Mouse (Mus musculus) thymus, postnatal 0 days (tissue): ENCODE measurements at regions not wholly inside any gene's neighbourhood (a gene's known extent, or its start where the extent isn't known, plus 50 kb on each side); places are given as distances from the start of the nearest gene placed in this dataset.

Source experiments
- DNase-seq: peaks from one replicate; pipeline ENCODE4 v3.0.0-alpha.2; 2015; ENCODE audit warnings: low spot score

GRCm38 (mm10) chr2:12697209-12697608 lies 226.6 kb upstream of the Pter start:
- no peak for DNase-seq

DNA sequence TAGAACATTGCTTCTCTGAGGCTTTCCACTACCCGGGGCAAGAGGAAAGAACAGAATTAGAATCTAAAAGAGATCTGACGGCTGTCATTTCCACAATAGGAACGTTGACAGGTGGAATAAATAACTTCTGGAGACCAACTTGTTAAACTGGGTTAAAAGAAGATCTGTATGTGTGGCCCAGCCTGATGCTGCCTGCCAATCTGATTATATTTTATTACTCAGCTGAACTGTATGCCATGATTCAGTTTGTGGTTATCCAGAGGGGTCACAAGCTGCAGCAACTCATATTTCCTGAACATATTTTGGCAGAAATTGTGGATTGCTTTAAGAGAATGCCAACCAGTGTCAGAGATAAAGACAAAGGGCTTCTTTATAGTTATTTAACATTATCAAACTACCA lies 224.5 kb upstream of the Pter start:
- no peak for DNase-seq

GRCm38 (mm10) chr2:12707514-12707913 lies 216.3 kb upstream of the Pter start:
- no peak for DNase-seq

DNA sequence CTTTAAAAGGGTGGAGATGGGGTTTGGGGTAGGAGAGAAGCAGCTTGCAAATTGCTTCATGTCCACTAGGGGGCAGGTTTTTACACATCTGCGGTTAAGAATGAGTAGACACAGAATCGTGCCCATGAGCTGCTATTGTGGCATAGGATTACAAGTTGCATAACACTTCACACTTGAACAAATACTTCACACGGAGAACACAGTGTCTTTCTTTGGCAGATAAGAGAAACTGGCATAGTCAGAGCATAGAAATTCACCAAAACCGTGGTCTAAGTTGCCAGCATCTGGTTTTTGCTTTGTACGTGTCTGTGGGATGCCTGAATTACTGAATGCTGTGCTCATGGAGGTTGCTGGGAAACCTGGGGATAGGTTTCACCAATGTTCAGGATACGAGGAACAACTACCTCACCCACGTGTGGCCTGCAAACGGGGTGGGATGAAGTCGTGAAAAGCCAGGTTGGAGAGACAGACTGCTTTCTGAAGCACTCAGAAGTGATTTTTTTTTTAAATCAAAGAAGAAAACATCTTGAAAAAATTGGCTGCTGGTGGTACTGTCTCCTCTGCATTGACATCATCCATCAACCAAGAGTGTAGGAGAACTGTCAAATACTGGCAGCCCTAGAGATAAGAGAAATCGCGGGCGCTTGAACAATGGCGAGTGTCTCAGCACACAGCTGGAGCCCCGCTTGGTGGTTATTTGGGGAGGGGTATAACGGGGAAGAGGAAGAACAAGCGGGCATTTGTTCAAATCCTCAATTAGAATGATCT lies 214.5 kb upstream of the Pter start:
- DNase-seq: peak; percentile 43

GRCm38 (mm10) chr2:12709924-12710240 lies 214.0 kb upstream of the Pter start:
- DNase-seq: no peak

GRCm38 (mm10) chr2:12716124-12717012 lies 207.5 kb upstream of the Pter start:
- no peak for DNase-seq

DNA sequence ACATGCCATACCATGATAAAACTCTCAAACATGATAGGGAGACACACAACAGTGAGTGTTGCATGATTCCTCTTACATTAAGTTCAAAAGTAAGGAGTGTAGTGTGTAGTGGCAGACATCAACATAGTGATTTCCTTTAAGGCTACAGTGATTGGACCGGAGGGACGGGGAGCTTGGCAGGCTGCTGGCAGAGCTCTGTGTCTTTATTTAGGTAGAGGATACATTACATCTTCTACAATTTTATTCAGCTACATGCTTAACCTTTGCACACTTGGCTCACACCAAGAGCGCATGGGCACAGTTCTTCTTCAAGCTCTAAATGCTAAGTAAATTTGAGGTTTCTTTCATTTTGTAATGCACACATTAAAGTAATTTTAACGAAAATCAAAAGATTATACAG lies 194.6 kb upstream of the Pter start:
- no peak for DNase-seq

GRCm38 (mm10) chr2:12737140-12737539 lies 186.7 kb upstream of the Pter start:
- DNase-seq: no peak

- no peak for DNase-seq
These were observed 177.0 kb upstream of the Pter start for GRCm38 (mm10) chr2:12746856-12747255.

GRCm38 (mm10) chr2:12758816-12759215 lies 165.0 kb upstream of the Pter start:
- no peak for DNase-seq

GRCm38 (mm10) chr2:12759931-12760330 lies 163.9 kb upstream of the Pter start:
- no peak for DNase-seq

GRCm38 (mm10) chr2:12761461-12761860 lies 162.4 kb upstream of the Pter start:
- DNase-seq: no peak

- no peak for DNase-seq
These were observed 159.3 kb upstream of the Pter start for GRCm38 (mm10) chr2:12764510-12764909.

- no peak for DNase-seq
These were observed 158.5 kb upstream of the Pter start for GRCm38 (mm10) chr2:12765336-12765735.

GRCm38 (mm10) chr2:12776866-12777265 lies 147.0 kb upstream of the Pter start:
- no peak for DNase-seq

GRCm38 (mm10) chr2:12777696-12778095 lies 146.1 kb upstream of the Pter start:
- DNase-seq: no peak

GRCm38 (mm10) chr2:12792596-12792995 lies 131.2 kb upstream of the Pter start:
- DNase-seq: no peak

DNA sequence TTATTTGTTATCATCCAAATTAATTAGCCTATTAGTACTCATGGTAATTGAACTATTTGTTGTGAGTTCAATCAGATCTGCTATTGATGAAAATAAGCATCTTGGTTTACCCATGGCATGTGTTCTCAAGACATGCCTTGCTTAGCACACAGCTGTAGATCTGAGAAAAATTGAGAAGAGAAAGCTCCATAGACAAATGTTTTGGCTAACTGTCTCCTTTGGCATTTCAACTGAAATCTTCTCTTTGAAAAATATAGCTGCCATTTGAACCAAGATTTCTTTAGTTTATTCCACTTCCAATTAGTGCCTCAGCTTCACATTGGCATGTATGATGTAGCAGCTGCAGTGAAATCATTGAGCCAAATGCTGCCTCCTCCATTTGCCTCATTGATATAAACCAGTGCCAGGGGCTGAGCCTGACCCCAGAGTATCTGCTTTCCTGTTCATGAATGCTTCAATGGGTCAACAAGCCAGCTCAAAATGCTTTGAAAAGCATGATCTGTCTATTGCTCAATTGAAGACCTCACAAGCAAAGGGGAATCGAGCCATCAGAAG lies 126.1 kb upstream of the Pter start:
- no peak for DNase-seq

DNA sequence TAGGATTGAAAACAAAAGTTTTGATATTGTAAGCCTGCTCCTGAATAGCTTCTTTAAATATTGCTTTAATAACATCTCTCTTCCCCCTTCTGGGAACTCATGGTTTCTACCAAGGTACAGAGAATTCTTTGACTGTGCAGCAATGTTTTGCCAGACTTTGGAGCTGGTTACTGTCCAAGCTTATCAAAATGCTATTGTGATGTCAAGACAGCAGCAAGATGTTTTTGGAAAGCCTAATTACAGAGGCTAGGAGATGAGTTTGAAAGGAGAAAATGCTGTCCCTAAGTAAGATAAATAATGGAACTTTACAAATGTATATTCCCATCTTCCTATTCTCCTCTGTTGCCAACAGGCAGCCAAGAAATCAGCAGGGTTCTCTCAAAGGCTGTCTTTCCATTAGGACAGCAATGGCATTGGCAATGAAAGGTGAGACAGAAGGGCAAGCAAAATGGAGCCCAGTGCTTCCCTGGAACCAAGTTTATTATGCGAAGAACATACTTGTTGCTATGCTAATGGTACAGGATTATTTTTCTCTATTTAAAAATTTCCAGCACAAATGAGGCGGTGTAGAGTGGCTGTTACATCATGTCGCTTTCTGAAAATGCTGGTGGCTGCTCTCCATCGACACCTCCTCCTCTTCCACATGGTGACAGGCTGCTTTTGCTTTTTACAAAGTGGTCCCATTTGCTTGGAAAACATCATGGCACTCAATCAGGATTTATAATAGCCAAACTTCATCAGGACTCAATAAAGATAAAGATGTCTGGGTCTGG lies 124.5 kb upstream of the Pter start:
- DNase-seq: no peak

- DNase-seq: no peak
These were observed 121.2 kb upstream of the Pter start for GRCm38 (mm10) chr2:12802667-12803066.

DNA sequence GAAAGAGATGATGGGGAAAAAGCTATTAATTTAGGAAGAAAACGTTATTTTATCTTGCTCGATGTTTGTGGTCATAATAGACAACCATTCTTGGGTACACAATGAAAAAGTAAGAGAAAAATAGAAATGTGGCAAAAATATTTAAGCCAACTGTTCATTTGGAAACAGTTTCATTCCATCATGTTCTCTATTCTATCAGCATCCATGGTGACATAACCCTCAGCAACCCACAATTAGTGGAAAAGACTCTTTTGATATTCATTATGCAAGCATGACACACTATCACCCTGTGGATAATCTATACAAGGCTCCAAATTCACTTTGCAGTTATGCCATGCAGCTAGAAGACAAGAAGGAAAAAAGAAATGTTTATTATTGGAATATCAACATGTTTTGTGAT lies 118.7 kb upstream of the Pter start:
- DNase-seq: no peak

DNA sequence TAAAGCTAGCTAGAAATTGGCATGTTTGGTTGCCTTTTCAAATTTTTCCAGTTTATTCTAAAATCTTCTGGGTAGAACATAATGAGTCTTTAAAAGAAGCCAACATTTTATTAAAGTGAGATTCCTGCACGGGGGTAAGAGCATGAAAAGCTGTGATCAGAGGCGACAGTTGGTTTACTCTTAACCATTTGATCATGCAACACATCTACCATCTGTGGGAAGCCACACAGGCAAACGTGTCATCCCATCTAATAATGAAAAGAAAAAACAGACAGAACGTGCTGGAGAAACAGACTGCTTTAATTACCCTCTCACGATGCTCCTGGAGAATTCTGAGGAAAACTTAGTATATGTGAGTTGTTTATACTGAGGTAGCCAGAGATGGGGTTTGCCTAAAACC lies 115.4 kb upstream of the Pter start:
- no peak for DNase-seq
